Mouse (Mus musculus) retina, adult 2 months (tissue): ENCODE results near the gene Dlst.

Experiments
- DNase-seq: peaks from one replicate; pipeline ENCODE4 v3.0.0-alpha.2; 2012; ENCODE audit warnings: low read depth, low spot score

Gene Dlst

GRCm38 (mm10) chr12:85181475-85182344 is 71.1 kb downstream of the Dlst start:
- DNase-seq, result no peak

DNA sequence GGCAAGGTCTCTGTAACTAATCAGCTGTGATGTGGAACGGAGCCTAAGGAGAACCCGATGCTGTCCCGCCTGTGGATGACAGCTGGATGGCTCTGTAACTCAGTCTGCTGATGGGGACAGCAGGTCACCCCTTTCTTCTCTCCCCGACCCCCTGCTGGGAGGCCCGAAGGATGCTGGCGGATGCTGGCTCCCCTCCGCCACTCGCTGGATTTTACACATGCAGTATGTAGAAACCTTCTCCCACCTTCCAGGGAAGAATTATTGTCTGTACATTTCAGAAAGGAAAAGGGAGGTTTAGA is 71.7 kb downstream of the Dlst start:
- no peak for DNase-seq

GRCm38 (mm10) chr12:85182898-85183297 is 72.3 kb downstream of the Dlst start:
- DNase-seq, result no peak

DNA sequence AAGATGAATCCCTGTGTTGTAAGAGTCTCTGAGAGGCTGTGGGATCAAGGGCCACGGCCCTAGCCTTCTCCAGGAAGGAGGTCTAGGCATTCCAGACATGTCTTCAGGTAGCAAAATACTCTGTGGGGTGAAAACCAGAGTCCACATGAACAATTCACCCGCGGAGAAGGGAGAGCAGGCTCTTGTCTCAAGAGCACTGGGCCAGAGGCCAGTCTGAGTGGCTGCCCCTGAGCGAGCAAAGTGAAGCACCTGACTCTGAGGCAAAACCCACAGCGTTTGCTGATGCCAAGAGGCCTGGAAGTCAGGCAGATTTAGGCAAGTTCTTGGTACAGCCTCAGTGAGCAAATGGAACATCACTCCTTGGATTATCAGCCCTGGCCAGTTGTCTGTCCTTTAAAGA is 73.5 kb downstream of the Dlst start:
- DNase-seq, result no peak
